Mouse (Mus musculus) ZHBTc4 (cell line): ENCODE measurements around the gene Cdh23.
A peak's percentile ranks its signal among the peaks of the same experiment; 100 is the strongest.

Experiments
- DNase-seq: peaks from one replicate; pipeline ENCODE4 v3.0.0-alpha.2; 2011; ENCODE audit warnings: low read depth, low spot score

Cdh23 gene

DNA sequence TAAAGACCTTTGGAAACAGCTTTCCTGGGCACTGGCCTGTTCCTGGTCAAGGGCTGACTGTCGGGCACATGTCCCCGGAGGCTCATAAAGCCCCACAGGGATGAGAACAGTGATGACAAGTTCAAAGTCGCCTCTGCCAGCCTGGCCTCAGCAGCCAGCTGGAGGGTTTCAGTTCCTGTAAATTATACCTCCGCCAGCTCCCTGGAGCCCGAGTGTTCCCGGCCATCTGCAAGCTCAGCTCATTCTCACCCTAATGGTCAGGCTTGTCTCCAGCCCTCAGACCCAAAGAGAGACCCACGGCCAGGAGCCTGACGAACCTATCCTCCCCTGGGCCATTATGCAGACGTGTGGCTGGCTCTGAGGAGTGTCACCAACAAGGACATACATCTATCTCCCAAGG lies 57.0 kb downstream of the Cdh23 start:
- DNase-seq: no peak

DNA sequence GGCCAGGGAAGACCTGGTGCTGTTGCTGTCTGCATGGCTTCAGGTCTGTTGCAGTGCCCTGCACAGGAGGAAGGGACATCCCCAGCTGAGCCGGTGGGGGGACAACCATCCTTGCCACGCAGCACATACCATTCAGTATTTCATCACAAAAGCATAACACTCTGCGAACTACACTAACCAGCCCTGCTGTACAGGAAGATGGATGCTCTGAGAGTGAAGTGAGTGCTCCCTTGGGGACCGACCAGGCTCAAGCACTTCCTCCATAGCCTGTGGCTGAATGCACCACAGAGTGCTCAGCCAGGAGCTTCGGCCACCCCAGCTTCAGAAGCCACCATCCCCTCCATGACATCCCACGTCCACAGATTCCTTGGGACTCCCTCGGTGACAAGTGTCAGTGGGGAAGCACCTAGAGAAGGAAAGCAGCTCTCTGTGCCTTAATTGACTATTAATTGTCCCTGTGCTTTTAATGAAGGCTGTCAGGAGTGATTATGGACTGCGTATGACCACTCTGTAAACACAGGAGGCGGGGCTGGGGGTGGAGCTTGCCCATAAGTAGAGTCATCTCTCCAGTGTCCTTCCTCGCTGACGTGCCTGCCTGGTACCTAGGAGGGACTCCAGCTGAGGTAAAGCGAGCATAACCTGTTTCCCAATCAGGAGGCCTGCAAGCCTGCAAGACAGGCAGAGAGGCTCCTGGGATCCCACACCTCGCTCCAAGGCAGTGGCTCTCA lies 60.6 kb downstream of the Cdh23 start:
- DNase-seq: no peak

DNA sequence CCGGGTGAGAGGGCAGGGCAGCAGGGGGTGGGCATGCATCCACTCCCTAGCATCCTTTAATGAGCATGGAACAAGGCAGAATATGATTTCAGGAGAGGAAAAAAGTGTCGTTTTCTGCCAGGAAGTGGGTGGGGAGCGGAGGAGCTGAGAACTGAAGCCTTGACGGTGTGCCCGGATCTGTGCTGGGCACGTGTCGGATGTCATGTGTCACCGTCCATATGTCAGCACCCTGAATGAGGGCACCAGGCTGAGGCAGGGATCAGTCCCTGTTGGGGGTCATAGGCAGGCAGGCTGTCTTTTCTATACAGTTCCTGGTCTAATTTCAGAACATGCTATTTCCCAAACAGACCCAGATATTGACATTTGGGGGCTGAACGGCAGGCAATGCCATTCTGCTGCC lies 61.9 kb downstream of the Cdh23 start:
- DNase-seq: no peak

DNA sequence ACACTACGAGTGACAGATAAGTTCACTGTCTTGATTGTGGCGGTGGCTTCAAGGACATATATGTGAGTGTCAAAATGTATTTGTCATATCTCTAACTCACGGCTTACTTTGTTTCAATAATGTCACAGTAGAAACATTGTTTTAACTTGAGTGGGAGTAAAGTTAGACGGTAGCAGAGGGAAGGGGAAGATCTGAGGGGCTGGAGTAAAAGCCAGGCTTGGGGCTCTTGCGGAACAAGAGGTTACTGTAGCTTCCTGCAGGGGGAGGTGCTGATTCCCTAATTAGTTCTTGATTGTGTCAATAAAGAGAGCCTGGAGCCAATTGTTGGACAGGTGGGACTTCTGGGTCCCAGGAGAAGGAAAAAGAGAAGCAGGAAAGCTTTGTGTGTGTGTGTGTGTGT lies 70.2 kb downstream of the Cdh23 start:
- no peak for DNase-seq

DNA sequence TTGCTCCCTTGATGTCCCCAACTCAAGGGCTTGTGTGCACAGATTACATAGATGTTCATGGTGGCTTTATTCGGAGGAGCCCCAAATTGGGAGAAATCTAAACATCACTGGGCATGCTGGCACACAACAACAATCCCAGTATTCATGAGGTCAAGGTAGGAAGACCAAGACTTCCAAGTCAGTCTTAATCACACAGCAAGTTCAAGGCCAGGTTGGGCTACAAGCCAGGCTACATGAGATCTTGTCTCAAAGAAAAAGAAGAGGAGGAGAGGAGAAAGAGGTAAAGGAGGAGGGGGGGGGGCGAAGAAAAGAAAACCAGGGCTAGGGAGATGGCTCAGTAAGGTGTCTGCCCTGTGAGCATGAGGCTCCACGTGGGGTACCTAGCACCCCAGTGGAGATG lies 70.8 kb downstream of the Cdh23 start:
- DNase-seq: no peak

DNA sequence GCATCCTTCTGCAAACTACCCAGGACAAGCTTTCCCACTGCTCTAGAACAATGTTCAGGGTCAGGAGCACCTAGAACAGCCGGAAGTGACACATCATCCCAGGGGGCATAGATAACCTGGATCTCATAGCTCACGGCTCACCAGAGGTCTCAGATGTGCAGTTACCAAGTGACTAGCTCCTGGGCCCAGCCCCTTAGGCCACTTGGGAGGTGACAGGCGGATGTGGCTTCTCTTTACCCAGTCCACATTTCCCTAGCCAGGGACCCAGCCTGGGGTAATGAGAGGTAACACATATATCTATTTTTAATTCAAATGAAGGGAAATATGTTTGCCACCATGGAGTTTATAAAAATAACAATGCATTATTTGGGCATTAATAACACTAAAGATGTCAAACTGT lies 71.3 kb downstream of the Cdh23 start:
- DNase-seq: no peak

DNA sequence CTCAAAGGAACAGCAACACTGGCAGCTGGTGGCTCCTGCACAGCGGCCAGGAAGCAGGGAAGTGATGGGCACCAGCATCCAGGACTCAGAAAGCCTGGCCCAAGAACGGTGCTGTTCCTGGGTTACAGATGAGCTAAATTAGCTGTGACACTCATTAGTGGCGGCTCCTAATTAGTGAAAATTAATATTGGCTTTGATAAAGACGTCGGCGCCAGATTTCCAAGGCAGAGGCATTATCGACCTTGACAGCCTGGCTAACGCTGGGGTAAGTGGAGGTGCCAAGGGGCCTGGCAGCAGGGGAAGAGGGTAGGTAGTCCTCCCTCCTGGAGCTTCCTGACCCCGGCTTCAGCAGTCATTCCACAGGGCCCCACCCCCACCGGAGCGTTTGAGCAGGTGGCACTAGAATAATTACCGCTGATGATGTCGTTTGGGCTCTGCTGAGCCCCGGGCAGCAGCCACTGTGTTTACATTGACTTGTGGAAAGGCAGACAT lies 72.0 kb downstream of the Cdh23 start:
- DNase-seq: no peak

DNA sequence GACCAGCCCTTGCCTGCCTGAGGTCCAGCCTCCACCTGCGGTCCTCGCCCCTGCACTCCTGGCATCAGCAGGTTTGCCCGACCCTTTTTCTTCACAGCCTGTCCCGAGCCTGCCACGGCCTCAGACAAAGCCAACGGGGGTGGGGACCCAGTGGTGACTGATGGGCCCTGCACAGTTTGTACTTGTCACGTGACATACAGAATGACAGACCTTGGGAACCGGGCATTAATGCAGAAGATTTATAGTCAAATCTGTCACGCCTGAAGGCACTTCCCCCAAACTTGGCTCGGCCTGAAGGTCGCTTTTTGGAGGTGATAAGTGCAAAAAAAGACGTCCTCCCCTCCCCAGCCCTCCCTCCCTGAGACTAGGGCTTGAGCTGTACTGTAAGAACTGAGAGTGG lies 73.5 kb downstream of the Cdh23 start:
- DNase-seq: no peak

DNA sequence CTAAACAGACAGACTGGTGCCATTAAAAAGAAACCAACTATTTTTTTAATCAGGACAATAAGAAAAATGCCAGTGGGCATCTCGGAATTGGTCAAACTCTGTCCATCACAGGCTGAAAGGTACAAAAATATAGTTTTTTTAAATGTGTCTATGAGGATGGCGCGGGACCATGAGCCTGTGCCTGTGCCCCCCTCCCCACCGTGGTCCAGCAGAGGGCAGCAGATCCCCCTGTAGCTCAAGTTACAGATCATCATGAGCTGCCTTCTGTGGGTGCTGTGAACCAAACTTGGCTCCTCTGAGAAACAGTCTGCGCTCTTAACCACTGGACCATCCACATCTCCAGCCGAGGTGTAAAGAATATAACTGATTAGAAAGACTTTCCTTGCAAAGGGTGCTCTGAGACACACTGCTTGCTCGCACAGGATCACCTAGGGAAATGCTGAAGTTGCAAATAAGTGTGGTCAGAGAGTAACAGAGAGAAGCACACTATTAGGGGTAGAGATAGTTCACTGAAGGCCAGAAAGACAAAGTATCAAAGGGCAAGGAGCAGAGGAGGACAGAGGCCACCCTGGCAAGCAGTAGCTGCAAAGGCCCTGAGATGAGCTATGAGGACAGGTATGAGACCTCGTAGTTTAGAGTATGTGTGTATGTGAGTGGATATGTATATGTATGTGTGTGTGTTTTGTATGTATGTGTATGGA lies 74.7 kb downstream of the Cdh23 start:
- DNase-seq: peak; percentile 44

DNA sequence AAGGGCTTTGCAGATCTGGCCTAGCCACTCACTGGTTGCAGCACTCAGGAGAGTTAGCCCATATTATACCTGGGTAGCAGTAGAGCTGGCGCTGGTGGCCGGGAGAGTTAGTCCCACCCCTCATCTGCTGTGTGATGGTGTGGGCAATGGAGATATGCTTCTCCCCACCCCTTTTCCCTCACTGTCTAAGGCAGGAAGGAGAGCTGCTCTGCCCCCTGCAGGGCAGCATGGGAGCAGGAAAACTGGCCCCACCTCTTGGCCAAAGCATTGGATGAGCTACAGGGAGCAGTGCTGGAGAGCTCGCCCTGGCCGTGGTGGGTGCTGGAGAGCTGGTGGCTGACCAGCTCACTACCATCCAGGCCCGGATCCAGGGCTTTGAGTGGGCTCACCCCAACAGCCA lies 80.4 kb downstream of the Cdh23 start:
- peak; percentile 52 for DNase-seq

DNA sequence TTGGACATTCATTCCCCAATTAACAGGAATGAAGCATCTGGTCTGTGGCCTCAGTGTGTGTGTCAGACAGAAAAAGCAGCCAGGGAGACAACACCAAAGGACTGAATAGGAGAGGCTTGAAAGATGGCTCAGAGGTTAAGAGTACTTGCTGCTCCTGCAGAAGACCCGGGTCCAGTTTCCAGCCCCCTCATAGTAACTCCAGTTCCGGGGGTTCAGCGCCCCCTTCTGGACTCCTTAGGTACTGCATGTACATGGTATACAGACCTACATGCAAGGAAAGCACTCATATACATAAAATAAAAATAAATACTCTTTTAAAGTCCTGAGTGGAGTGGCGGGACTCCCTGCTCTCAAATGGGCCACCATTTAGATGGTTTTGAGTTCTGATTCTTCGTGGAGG lies 83.4 kb downstream of the Cdh23 start:
- peak; percentile 72 for DNase-seq

DNA sequence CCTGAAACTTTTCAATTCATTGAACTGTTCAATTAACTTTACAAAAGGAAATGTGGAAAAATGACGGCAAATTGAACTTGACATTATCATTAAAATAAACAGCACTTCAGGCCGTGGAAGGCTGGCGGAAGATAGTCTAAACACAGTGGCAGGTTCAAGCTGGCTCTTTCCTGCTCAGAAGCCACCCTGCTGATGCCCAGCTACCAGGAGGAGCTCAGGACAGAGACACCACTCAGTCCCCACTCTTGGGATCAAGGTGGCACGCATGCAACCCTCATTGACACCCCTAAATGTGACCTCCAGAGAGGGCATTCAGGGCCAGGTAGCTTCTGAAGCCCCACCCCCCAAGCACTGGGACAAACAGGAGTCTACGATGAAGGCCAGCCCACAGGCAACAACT lies 89.1 kb downstream of the Cdh23 start:
- peak; percentile 67 for DNase-seq

DNA sequence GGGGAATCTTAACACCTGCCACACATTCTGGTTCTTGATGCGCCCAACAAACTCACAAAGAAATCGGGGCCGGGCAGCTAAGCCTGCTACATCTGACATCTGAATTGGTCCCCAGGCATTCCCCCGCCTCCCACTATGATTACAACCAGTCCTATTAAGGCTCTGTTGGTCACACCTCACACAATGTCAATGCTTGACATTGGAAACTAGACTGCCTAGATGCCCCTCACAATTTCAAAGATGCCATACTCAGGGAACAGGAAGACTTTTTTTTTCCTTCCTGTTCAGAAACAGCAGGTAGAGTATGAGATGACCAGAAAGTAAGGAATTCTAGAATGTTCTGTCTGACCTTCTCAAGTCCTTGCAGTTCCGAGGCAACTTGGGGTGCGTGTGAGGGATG lies 89.6 kb downstream of the Cdh23 start:
- DNase-seq: peak; percentile 65

DNA sequence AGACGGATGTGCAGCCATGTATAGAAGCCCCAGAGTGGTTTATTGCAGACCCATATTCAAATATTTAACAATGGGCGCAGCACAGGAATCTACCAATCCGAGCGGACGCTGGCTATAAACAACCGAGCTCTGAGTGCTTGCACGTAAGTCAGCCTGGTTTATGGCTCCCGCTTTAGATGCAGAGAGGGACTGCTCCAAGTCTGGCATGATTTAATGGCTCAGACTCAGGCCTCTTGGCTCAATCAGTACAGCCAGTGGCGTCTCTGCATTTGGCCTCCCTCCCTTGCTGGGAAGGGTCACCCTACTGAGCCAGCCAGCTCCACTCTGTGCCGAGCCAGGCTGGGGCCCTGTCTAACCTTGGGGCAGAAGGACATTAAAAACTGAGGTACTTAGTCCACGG lies 94.1 kb downstream of the Cdh23 start:
- no peak for DNase-seq

DNA sequence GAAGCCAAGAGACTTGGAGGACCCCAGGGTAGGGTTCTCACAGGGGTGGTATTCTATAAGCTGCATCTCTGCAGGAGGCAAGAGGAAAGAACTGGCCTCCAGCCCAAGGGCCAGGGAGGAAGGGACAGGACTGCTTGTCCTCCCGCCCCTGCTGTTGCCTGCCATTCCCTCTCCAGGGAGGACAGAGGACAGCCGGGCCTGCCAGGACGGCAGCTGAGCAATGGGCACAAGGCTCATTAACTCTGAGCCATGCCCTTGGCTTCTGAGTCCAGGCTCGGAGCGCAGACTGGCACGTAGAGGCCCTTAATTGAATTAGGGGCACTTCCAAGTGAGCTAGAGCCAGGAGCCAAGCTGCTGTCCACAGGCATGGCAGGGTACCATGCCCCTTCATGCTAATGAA lies 101.1 kb downstream of the Cdh23 start:
- DNase-seq: no peak

DNA sequence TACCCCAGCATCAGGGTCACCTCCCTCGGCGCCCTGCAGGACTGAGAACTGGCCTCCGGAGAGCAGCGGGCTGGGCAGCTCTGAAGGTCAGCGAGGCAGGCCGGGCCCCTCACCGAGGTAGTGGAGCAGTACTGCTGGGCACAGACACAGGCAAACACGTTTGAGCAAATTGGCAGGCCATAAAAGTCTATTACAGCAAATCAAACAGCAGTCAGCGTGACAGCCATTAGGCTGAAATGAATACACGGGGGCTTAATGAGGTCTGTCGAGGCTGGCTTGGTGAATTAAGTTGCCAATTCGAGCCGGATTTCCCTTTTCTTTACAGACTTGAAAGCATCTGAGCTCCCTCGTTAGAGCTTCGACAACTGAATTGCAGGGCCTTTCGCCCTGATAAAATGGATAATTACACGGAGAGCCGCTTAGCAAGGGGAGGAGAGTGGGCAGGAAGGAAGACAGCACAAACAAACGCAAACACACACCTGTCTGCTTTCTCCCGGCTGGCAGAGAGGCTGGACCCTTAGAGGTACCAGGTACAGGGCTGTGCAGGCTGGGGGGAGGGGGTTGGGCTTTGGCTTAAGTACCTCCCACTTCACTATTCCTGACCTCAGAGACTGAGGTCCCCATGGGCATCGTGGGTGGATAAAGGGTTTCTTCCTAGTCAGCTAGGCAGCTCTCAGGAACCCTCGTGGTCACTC lies 103.3 kb downstream of the Cdh23 start:
- DNase-seq: no peak

DNA sequence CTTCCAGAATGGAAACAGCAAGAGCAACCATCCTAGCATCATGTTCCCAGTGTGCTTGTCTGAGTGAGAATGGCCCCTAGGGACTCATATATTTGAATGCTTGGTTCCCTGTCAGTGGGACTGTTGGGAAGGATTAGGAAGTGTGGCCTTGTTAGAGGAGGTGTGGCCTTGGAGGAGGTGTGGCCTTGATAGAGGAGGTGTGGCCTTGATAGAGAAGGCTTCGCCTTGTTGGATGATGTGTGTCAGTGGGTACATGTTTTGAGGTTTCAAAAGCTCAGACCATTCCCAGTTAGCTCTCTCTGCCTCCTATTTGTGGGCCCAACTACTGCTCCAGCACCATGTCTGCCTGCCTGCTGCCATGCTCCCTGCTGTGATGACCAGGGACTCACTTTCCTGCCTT lies 105.0 kb downstream of the Cdh23 start:
- peak; percentile 30 for DNase-seq

DNA sequence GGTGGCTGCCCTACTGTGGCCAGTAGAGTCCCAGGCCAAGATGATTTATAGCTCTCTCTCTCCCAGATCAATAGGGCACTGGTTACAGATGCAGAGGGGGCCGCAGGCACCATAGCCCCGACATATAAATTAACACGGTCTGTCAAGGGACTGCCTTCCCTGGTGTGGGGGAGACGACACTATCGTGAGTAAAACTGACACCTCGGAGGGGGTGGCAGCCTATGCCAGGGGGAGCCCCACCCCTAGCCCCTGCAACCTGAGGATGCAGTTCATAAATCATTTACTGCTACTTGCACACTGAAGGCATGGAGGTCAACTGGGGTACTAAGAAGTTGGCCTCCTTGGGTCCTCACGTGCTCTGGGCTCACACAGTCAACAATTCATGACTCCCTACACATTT lies 106.0 kb downstream of the Cdh23 start:
- no peak for DNase-seq

DNA sequence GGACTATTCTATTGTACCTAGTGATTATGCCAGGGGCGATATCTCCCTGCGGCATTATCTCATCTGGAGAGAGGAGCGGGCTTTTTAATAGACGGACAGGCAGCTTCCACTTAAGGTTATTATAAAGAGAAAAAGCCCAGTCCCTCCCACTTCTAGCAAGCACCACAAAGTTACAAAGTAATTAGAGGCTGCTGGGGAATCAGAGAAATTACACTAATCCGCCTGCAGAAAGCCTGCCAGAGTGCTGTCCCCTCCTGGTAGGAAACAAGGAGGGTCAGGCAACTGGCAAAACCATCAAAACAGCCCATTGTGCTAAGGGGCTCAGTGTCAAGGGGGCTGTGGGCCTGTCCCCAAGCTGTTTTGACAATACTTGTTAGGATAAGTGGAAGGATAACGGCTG lies 110.6 kb downstream of the Cdh23 start:
- DNase-seq: no peak

DNA sequence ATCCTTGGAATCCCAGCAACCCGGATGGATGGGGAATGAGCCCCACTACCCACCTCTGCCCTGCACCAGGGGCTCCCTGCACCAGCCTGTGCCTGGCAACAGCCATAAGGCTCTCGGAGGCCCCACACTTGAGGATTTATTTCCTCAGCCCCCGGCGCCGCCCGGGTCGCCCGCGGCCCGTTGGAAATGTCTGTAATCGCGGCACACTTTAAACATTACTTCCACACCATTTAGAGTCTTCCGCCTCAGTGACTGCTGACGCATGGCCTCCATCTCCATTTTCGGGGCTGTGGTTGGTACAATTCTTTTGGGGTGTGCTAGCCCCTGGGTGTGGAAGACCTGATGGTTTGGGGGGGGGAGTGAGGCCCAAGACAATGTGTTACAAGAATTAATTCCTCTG lies 113.3 kb downstream of the Cdh23 start:
- no peak for DNase-seq

DNA sequence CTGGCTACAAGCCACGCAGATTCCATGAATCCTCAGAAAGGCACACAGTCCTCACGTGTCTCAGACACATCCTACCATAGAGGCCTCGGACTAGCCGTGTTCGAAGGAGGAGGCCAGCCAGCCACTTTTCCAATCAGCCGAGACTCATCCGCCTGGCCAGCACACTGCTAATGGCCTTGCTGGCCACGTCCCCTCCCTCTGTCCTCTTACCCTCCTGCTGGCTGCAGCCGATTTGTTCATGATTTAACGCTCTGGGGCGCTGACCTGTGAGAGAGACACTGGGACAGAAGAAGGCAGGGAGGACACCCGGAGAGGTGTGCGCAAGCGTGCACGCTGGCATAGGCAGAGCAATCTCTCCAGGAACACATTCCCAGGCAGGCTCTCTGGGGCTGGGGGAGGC lies 115.6 kb downstream of the Cdh23 start:
- no peak for DNase-seq

DNA sequence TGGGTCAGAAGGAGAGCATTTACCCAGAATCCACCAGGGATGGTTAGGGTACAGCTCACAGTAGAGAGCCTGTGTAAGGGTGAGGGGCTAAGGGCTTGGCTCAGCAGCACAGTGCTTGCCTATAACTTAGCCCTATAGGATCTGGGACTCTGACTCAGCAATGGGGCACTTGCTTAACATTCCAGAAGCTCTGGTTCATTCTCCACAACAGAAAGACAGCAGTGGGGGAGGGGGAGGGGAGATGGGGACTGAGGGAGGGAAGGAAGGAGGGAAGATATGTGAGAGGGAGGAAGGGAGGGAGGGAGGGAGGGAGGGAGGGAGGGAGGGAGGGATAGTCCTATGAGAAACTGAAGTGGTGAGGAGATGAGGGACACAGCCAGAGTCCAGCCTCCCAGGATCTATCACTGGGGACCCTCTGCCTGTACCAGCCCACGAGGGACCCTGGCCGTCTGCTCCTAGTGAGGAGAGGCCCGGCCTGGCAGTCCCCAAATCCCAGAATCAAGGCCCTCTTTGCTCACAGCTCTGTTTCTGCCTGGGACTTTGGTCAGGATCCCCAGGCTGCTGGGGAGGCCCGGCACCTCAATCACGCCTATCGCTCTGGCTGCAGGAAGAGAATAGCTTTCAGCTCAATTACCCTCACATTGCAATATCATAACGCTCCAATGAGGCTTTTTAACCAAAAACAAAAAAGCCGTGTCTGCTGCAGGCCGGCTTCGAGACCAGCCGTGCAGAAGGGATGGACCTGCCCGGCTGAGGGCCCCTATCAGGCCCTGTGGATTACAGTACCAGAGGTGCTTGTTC lies 117.4 kb downstream of the Cdh23 start:
- DNase-seq: no peak
